Mouse (Mus musculus): ENCODE measurements around the gene Zmiz1. TPM values are rescaled to one million over a fixed set of nuclear protein-coding genes. Genes with fewer than 3 reads are reported as not detected.

The Zmiz1 gene
- polyA plus RNA-seq, 1 experiment = 25.6 TPM

DNA sequence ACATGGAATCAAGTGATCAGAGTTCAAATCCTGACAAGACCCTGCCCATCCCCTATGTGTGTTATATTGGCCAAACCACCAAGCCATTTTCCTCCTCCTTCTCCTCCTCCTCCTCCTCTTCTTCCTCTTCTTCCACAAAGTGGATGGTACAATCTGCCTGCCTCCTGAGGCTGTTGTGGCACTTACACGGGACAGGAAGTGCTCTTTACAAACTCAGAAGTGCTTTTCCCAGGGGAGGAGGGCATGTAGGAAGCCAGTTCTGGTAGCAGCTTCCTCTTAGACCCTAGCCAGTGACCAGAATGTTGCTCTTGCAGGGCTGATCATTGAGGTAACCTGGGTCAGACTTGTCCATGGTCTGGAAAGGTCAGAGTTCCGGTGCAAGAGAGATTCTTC lies 6.4 kb upstream of the Zmiz1 start:
- 49% methylated on average over 2 of the region's 2 CpGs for WGBS

GRCm38 (mm10) chr14:25454066-25454760 lies 4.8 kb upstream of the Zmiz1 start:
- WGBS = 31% methylated on average over 12 of the region's 12 CpGs

More for the DNA sequence above, 6.4 kb upstream of the Zmiz1 start:
- no peak for DNase-seq (ENCODE audit: low read depth, low spot score)

DNA sequence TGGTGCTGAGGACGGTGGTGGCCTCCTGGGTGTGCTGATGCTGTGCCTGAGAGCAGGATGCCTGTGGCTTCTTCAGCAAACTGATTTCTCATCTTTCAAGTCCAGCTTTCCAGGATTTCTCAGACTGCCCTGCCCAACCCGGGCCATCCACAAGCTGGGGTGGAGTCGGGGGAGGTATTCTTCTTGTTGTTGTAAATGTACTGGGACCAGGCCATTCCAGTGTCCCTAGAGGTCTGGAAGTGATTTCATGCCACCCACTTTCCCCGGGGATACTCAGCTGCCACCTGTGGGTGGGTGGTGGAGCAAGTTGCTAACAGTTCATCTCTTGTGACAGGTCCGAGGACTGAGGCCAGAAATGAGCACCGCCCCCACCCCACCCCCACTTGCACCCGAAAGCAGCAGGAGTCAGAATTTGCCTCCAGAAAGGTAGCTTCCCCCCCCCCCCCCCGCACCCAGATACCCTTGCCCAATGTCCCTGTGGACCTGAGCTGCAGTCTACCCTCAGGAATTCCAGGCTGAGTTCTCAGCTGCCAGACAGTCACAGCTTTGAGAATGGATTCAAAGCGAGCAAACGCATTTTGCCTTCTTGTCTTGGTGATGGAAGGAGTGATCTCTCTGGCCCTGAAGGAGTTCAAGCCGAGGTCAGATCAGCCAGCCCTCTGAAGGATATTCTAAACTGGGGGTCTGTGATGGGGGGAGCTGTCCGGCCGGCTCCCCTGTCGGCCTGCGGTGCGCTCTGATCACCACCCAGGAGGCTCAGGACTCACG lies 2.1 kb upstream of the Zmiz1 start:
- DNase-seq (ENCODE audit: low read depth, low spot score) = no peak
- WGBS = 6% methylated on average over 17 of the region's 17 CpGs

More at GRCm38 (mm10) chr14:25454066-25454760, 4.8 kb upstream of the Zmiz1 start:
- DNase-seq (ENCODE audit: low read depth, low spot score) = no peak

GRCm38 (mm10) chr14:25457434-25457957 lies 1.5 kb upstream of the Zmiz1 start:
- 1% methylated on average over 52 of the region's 52 CpGs for WGBS
- DNase-seq (ENCODE audit: low read depth, low spot score) = peak; percentile 93

DNA sequence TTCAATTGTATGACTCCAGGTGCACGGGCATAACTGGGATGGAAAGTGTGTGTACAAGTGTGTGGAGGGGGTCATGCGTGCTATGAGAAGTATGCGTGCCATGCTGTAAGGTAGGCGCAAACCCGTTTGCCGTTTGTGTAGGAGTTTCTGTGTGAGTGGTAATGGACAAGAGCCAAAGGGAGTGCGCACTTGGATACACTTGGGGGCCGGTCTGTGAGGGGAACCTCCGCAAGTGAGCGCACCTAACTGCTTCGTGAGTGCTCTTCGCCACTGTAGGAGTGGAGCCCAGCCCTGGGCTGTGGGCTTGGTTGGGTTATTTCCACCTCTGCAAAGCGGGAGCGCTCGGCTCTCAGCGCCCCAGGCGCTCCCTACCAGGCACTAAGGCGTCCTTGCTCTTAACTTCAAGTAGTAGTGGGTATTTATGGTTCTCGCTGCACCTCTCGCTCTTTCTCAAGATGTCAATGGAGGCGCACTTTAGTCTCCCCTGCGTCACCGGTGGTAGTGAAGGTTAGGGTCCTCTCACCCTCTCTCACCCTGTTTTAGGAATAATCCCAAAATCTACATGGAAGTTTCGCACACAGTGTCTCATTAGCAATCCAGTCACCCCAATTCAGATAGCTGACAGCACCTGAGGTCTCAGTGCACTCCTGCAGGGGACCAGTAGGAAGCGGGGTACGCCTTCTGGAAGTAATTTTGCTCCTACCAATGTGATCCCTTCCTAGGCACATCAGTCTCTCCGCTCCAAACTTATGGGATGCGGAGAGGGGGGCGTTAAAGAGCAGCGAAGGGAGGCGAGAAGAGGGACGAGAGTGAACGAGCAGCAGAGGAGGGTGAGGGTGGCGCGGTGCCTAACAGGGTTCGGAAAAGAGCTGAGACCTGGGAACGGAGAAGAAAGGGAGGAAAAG lies 622 bp upstream of the Zmiz1 start:
- DNase-seq (ENCODE audit: low read depth, low spot score) = no peak
- under 1% methylated on average over 37 of the region's 37 CpGs for WGBS

DNA sequence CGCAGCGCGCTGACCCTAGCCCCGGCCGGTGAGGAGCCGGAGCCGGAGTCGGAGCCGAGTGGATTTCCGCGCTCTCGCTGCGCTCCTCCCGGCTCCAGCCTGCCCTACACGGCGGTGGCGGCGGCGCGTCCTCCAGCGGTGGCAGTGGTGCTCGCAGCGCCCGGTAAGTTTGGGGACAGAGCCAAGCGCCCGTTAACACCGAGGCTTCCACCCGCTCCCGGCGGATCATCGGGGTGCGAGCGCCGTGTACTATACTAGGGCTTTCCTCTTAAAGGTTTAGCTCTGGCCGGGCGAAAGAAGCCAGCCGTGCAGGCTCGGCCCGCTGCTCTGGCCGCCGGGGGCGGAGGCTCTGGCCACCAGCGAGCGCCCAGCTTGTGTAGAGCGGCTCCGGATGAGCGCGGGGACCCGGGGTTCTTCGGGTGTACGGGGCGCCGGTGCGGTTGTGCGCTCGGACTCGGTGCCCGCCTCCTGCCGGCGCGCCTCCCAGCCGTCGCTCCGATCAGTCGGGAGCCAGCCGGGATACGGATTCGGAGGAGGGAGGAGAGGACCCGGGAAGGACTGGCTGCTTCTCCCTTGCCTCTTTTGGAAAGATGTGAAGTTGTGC lies 511 bp downstream of the Zmiz1 start:
- under 1% methylated on average over 69 of the region's 69 CpGs for WGBS
- DNase-seq (ENCODE audit: low read depth, low spot score) = no peak

- DNase-seq (ENCODE audit: low read depth, low spot score) = no peak
- whole genome bisulfite sequencing = under 1% methylated on average over 63 of the region's 63 CpGs
Observed at GRCm38 (mm10) chr14:25459998-25460800, 1.2 kb downstream of the Zmiz1 start.

GRCm38 (mm10) chr14:25460801-25461675 lies 2.1 kb downstream of the Zmiz1 start:
- WGBS = 2% methylated on average over 42 of the region's 42 CpGs
- DNase-seq (ENCODE audit: low read depth, low spot score) = peak; percentile 59

GRCm38 (mm10) chr14:25461676-25462385 lies 2.8 kb downstream of the Zmiz1 start:
- DNase-seq (ENCODE audit: low read depth, low spot score) = no peak
- 14% methylated on average over 12 of the region's 12 CpGs for WGBS

- 56% methylated on average over 1 of the region's 1 CpGs for WGBS
- no peak for DNase-seq (ENCODE audit: low read depth, low spot score)
Observed at GRCm38 (mm10) chr14:25462975-25463374, 4.0 kb downstream of the Zmiz1 start.

DNA sequence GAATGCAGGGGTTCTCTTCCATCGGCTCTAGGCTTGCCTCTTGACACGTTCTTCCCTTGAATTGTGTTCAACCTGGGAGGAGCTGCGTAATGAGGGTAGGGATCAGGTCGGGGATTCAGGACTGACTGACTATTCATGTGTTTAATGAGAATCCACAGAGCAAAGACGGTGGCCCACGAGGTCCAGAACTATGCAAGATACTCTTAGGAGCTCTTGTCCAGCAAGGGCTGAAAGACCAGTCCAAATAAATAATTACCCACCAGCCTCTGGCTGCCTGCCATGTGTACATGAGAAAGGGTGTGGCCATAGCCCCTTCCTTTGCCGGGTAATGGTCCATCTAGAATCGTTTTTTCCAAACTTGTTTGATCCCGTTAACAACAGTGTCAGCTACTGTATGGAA lies 4.9 kb downstream of the Zmiz1 start:
- 16% methylated on average over 9 of the region's 9 CpGs for WGBS
- no peak for DNase-seq (ENCODE audit: low read depth, low spot score)

GRCm38 (mm10) chr14:25464611-25465307 lies 5.8 kb downstream of the Zmiz1 start:
- WGBS = 23% methylated on average over 8 of the region's 8 CpGs
- peak; percentile 63 for DNase-seq (ENCODE audit: low read depth, low spot score)

GRCm38 (mm10) chr14:25466361-25466760 lies 7.4 kb downstream of the Zmiz1 start:
- DNase-seq (ENCODE audit: low read depth, low spot score) = peak; percentile 90
- WGBS = 14% methylated on average over 4 of the region's 4 CpGs

GRCm38 (mm10) chr14:25467911-25468668 lies 9.1 kb downstream of the Zmiz1 start:
- WGBS = 72% methylated on average over 10 of the region's 10 CpGs

GRCm38 (mm10) chr14:25468891-25469529 lies 10.0 kb downstream of the Zmiz1 start:
- 74% methylated on average over 7 of the region's 7 CpGs for WGBS
- DNase-seq (ENCODE audit: low read depth, low spot score) = no peak

More at GRCm38 (mm10) chr14:25467911-25468668, 9.1 kb downstream of the Zmiz1 start:
- DNase-seq (ENCODE audit: low read depth, low spot score) = no peak

All from large intestine, adult 2 months (tissue).